Mouse (Mus musculus) c-Kit-positive CD71-positive TER-119-negative erythroid progenitor cells, embryonic 14.5 days (primary cell): ENCODE measurements around the gene Akap13.
"Not testable (repeated sequence)": the region's sequence is repeated elsewhere in the genome, so short reads cannot be mapped to it uniquely, and the experiment has no call there.

Experiments used
- DNase-seq: peaks from one replicate; pipeline ENCODE4 v3.0.0-alpha.2; 2013; ENCODE audit warnings: low read depth

Gene Akap13

DNA sequence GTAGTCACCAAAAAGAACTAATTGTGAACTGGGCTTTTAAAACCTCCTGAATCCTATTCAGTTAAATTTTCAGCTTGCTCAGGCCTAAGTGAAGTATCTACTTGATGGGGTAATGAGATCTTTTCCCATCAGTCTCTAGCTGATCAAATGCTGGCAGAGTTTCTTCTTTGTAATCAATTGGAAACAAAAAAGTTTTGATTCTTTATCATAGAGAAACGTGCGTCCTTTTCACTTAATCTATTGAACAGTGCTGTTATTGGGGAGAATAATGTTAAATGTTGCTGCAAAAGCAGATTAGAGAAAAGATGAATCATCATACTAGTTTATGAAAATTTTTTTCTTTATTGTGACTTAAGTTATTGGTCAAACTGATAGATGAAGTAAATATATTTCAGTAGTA lies 142.5 kb downstream of the Akap13 start:
- DNase-seq: no peak

DNA sequence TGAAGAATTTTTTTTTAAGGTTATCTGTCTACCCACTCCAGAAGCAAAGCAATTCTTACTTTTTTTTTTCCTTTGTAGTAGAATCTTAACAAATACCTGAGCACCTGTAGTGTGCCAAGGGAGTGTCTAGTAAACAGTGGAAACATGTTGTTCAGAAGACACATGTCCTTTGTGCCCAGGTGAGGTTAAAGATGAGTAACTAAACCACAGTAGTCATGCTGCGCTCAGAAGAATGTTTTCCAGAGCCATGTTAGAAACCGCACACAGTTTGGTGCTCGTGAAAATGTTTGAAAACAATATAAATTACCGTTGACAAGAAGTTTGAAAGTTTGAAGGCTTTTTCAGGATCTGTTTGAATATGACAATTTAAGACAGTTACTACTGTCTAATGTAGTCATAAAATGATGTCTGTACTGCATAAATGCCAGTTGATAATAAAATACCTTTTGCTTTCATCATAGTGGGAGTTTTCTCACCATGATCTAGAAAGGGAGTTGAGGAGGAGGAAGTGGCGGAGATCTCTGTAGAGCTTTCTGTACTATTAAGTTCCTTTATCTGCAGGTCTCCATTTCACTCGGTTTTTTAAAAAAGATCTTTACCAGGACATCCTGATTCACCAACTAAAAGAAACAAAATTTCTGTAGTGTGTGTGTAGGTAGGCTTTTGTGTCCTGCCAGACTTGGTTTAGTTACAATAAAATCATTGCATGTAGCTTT lies 145.2 kb downstream of the Akap13 start:
- no peak for DNase-seq

- no peak for DNase-seq
Measured at GRCm38 (mm10) chr7:75607248-75607647, 151.9 kb downstream of the Akap13 start.

GRCm38 (mm10) chr7:75608716-75609115 lies 153.4 kb downstream of the Akap13 start:
- no peak for DNase-seq

- DNase-seq: no peak
Measured at GRCm38 (mm10) chr7:75609456-75610262, 154.3 kb downstream of the Akap13 start.

- DNase-seq: no peak
Measured at GRCm38 (mm10) chr7:75610391-75610790, 155.1 kb downstream of the Akap13 start.

GRCm38 (mm10) chr7:75611261-75611950 lies 156.1 kb downstream of the Akap13 start:
- no peak for DNase-seq

- peak; percentile 89 for DNase-seq
Measured at GRCm38 (mm10) chr7:75612000-75612682, 156.8 kb downstream of the Akap13 start.

- DNase-seq: no peak
Measured at GRCm38 (mm10) chr7:75612683-75613053, 157.3 kb downstream of the Akap13 start.

DNA sequence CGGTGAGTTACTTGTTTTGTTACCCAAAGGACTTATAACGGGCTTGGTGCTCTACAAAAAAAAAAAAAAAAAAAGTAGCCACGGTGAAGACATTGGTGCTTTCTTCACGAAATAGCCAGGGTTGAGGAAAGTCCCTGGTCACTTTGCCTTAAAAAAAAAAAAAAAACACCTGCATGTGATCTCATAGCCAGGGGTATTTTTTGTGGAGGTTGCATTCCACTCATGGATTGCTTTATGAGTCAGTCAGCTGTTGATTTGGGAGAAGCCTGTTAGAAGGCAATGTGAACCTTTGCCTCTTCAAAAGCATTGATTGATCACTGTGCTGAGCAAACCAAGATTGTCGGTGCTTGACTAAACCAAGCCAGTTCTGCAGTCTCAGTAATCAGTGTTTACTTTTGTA lies 157.9 kb downstream of the Akap13 start:
- no peak for DNase-seq

DNA sequence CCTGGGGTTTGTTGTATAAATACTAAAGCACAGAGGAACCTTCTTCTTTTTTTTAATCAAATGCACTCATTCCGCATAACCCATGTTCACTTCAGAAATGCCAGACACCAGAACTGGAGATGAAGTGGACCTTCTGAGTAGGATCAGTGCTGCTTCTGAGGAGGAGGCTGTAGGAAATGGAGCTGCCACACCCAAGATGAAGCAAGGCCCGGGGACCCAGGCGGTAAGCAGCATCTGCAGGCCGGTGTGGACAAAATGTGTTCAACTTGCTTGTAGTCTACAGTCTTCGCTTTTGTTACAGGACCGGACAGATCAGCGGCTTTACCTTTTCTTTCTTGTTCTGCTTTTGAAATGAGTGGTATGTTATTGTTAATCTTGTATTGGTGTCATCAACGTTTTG lies 159.5 kb downstream of the Akap13 start:
- DNase-seq: no peak

GRCm38 (mm10) chr7:75617246-75617645 lies 161.9 kb downstream of the Akap13 start:
- not testable (repeated sequence) for DNase-seq

DNA sequence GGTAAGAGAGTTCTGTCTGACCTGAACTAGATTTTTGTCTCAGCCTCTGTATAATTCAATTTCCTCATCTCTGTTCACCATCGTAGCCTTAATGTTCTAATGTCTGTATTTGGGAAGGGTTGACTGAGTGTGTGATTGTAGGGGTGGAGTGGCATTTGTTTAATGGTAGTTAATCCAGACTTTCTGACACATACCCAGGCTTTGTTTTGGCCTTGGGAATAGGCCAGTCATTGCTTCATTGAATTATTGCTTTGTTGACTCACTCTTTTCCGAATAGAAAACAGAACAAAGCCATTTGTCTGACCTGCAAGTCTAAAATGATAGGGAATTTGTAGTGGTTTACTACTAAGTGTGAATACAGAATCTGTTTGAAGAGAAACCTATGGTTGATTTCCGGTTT lies 163.4 kb downstream of the Akap13 start:
- DNase-seq: no peak

GRCm38 (mm10) chr7:75619875-75620274 lies 164.5 kb downstream of the Akap13 start:
- no peak for DNase-seq

DNA sequence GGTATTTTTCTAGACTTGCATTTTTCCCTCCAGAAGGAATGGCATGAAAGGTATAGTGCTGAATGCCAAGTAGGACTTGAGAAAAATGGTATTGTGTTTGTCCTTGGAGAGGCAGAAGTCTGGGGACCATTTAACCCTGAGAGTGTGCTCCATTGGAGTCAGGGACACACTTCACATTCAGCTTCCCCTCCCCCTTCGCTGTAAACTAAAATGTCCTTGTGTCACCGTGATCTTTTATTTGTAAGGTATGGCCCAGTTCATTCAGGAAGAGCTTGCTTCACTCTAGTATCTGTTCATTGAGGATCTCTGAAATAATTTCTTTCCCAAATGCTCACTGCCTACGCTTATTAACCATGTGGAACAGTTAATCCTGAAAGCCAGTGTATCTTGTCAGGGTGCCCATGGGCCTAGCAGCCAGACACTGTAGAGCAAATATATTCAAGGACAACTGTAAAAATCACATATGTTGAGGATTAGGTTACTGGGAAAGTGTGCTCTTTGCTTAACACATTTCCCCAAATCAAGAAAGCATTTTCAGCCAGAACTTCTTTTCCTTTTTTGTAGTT lies 165.1 kb downstream of the Akap13 start:
- no peak for DNase-seq

GRCm38 (mm10) chr7:75620976-75621375 lies 165.6 kb downstream of the Akap13 start:
- DNase-seq: no peak

GRCm38 (mm10) chr7:75627831-75628230 lies 172.5 kb downstream of the Akap13 start:
- no peak for DNase-seq

- DNase-seq: no peak
Measured at GRCm38 (mm10) chr7:75629669-75630068, 174.3 kb downstream of the Akap13 start.

DNA sequence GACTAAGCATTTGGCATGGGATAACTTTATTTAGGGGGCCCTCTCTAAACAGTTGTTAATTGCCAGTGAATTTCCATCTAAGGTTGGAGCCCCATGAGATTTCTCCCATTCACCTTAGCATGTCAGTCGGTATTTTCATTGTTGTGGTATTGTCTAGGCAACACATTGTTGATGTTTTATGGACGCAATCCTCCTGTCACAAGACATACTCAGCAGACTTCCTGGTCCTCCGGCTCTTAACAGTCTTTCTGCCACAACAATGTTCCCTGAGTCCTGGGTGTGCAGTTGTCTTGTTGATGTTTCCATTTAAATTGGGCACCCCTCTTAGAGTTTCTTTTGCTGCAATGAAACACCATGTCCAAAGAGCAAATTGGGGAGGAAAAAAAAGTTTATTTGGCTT lies 177.6 kb downstream of the Akap13 start:
- no peak for DNase-seq

DNA sequence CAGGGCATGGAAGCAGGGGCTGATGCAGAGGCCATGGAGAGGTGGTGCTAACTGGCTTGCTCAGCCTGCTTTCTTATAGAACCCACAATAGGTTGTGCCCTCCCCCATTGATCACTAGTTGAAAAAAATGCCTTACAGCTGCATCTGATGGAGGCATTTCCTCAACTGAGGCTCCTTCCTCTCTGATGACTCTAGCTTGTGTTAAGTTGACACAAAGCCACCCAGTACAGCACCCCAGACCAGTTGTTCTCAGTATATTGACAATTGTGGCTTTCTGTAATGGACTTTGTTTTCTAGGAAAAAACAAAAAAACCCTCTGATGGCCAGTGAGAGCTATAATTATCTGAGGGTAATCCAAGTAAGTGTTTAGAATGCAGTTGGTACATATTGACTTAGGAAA lies 178.1 kb downstream of the Akap13 start:
- DNase-seq: no peak

- no peak for DNase-seq
Measured at GRCm38 (mm10) chr7:75633807-75634526, 178.6 kb downstream of the Akap13 start.
